Mouse (Mus musculus) liver, adult 2 months (tissue): ENCODE data around the gene Olfr935. TPM values are rescaled to one million over a fixed set of nuclear protein-coding genes. Genes with fewer than 3 reads are reported as not detected.

ENCODE experiments used
- DNase-seq: peaks from one replicate; pipeline ENCODE4 v3.0.0-alpha.2; 2011; ENCODE audit warnings: low read depth, low spot score; ENCODE audit errors: extremely low read depth
- H3K27ac ChIP-seq: fragments of 200-500 bp; replicated peaks from 2 replicates; pipeline ENCODE4 v1.5.1; 2012; ENCODE audit warnings: low read depth, mild to moderate bottlenecking, control low read depth, inconsistent platforms, low read length; ENCODE audit not compliant: insufficient read depth
- H3K27me3 ChIP-seq: fragments of 200-500 bp; 2 replicates; pipeline ENCODE4 v1.6.1; 2012; ENCODE audit warnings: mild to moderate bottlenecking, moderate library complexity, low read length, inconsistent platforms; ENCODE audit not compliant: control insufficient read depth, insufficient read depth
- H3K36me3 ChIP-seq: fragments of 200-500 bp; 2 replicates; pipeline ENCODE4 v1.6.1; 2012; ENCODE audit warnings: low read length, inconsistent platforms; ENCODE audit not compliant: control insufficient read depth, insufficient read depth
- H3K4me1 ChIP-seq: fragments of 200-500 bp; 2 replicates; pipeline ENCODE4 v1.6.1; 2011; ENCODE audit warnings: low read length; ENCODE audit not compliant: control insufficient read depth, insufficient read depth
- H3K4me3 ChIP-seq: fragments of 200-500 bp; 2 replicates; pipeline ENCODE4 v1.5.1; 2011; ENCODE audit warnings: low read depth, mild to moderate bottlenecking, control low read depth, low read length, moderate library complexity; ENCODE audit not compliant: insufficient read depth
- H3K79me2 ChIP-seq: fragments of 200-500 bp; 2 replicates; pipeline ENCODE4 v1.6.1; 2012; ENCODE audit warnings: inconsistent platforms, mild to moderate bottlenecking, low read length, moderate library complexity; ENCODE audit not compliant: control insufficient read depth, insufficient read depth
- H3K9ac ChIP-seq: fragments of 200-500 bp; 2 replicates; pipeline ENCODE4 v1.6.1; 2012; ENCODE audit warnings: low read depth, mild to moderate bottlenecking, control low read depth, inconsistent platforms, low read length
- CTCF ChIP-seq: fragments of 200-500 bp; IDR thresholded peaks from 2 replicates; pipeline ENCODE4 v1.5.1; 2011; ENCODE audit warnings: low read depth, low read length, control low read depth
- POLR2A ChIP-seq: fragments of 200-500 bp; IDR thresholded peaks from 2 replicates; pipeline ENCODE4 v1.6.1; 2011; ENCODE audit warnings: low read length, control low read depth; ENCODE audit not compliant: insufficient read depth; ENCODE audit errors: extremely low read depth
- WGBS: fragments of 180-500 bp; shearing (Covaris S2); methylation state at CpG from one replicate; pipeline ENCODE4 v1.1.7; 2018; 5-methylcytosine and 5-hydroxymethylcytosine counted together
- polyA plus RNA-seq: library from polyadenylated mRNA; depleted of rRNA; stranded (reverse); fragments of >200 nt; gene quantifications from 2 replicates; pipeline ENCODE4 v1.2.3, GENCODE M21; 2012; rRNA removed
- total RNA-seq: library from RNA; depleted of rRNA; stranded (reverse); fragments of >200 nt; gene quantifications from 2 replicates; pipeline ENCODE4 v1.2.3, GENCODE M21; 2014; rRNA removed

Gene Olfr935
- total RNA-seq = not detected in 2 replicates
- polyA plus RNA-seq = not detected in 2 replicates

DNA sequence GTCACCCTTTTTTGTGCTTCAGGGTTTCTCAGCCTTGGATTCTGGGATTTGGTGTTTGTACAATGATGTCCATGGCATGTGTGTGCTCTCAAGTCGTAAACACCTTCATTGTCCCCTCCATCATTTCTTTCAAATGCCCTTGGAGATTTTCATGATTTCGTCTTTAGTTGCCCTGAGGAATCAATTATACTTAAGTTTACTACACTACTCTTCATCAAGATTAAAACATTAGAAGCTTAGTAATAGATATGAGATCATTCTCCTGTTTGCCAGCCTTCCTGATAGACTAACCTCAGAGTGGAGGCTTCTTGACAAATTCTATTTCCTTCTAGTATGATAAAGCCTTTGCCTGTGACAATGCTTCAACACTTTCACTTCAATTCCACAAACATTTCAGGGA lies at the start of gene Olfr935:
TSS of gene Olfr935 (minus strand) at position 101 of the 400 bp plus-strand sequence.
- Histone ChIP-seq H3K9ac (no peak within 1 kb of the TSS), H3K4me3 (no peak within 1 kb of the TSS), H3K4me1 (no peaks in the 10 kb centered on the region), H3K27me3 (no peaks in the 10 kb centered on the region), H3K27ac (no peak within 1 kb of the TSS), H3K36me3 (no peaks in the 10 kb centered on the region), H3K79me2 (no peaks in the 10 kb centered on the region)
- no peak for TF ChIP-seq CTCF
- no peak for TF ChIP-seq POLR2A
- 58% methylated on average over 2 of the region's 2 CpGs for WGBS
- DNase-seq = no peak

DNA sequence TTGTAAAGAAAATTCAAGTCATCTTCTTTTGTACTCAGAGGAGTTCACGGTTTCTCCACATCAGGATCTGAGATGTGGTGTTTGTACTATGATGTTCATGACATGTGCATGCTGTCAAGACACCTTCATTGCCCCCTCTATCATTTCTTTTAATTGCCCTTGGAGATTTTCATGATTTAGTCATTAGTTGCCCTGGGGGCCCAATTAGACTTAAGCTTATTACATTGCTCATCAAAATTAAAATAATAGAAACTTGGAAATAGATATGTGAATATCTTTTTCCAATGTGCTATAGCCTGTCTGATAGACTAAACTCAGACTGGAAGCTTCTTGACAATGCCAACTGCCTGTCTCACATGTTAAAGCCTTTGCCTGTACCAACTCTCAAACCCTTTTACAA lies 23.8 kb upstream of the Olfr935 start, which contains the start of gene Olfr146:
TSS of gene Olfr146 (minus strand) at position 101 of the 400 bp plus-strand sequence.
- H3K27me3 ChIP-seq = no peaks in the 10 kb centered on the region
- DNase-seq = no peak
- H3K27ac ChIP-seq = no peak within 1 kb of the TSS
- no peaks in the 10 kb centered on the region for H3K36me3 ChIP-seq
- WGBS = 66% methylated on average over 1 of the region's 1 CpGs
- TF ChIP-seq CTCF (no peak), POLR2A (no peak)
- no peaks in the 10 kb centered on the region for H3K4me1 ChIP-seq
- no peaks in the 10 kb centered on the region for H3K79me2 ChIP-seq
- no peak within 1 kb of the TSS for H3K4me3 ChIP-seq
- no peak within 1 kb of the TSS for H3K9ac ChIP-seq

DNA sequence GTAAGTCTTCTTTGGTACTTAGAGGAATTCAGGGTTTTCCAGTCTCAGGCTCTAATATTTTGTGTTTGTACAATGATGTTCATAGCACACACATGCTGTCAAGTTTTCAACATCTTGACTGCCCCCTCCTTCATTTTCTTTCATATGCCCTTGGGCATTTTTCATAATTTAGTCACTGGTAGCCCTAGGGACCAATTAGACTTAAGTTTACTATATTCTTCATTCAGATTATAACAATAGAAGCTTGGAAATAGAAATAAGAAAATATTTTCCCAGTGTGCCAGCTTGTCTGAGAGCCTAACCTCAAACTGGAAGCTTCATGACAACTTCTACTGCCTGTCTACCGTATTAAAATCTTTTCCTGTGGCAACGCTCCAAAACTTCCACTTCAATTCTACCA lies 11.3 kb downstream of the Olfr935 start, which contains the start of gene Olfr934:
TSS of gene Olfr934 (minus strand) at position 101 of the 400 bp plus-strand sequence.
- Histone ChIP-seq H3K27ac (no peak within 1 kb of the TSS), H3K36me3 (no peaks in the 10 kb centered on the region), H3K27me3 (no peaks in the 10 kb centered on the region), H3K79me2 (no peaks in the 10 kb centered on the region), H3K4me3 (no peak within 1 kb of the TSS), H3K9ac (no peak within 1 kb of the TSS), H3K4me1 (no peaks in the 10 kb centered on the region)
- DNase-seq = no peak
- no peak for TF ChIP-seq POLR2A
- TF ChIP-seq CTCF = no peak
- WGBS = 82% methylated on average over 2 of the region's 2 CpGs

DNA sequence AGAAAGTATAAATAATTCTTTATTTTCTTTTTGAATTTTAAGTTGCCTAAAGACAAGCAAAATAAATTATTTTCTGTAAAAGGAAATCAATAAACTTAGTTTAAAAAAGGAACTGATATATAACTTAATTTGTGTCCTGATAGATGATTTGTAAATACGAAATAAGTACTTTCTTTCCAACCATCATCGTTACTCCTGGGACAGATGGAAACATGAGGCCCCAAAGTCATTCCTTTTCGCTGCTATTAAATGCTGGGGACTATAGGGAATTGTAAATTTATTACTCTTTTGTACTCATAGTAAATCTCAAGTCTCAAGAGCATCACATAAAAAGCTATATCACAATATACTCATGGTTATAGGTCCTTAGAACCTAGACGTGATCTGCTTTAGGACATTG lies 27.5 kb downstream of the Olfr935 start, which contains the start of gene Olfr933:
TSS of gene Olfr933 (plus strand) at position 301 of the 400 bp plus-strand sequence.
- WGBS = 68% methylated on average over 4 of the region's 4 CpGs
- Histone ChIP-seq H3K4me3 (no peak within 1 kb of the TSS), H3K79me2 (no peaks in the 10 kb centered on the region), H3K4me1 (no peaks in the 10 kb centered on the region), H3K36me3 (no peaks in the 10 kb centered on the region), H3K9ac (no peak within 1 kb of the TSS), H3K27ac (no peak within 1 kb of the TSS), H3K27me3 (no peaks in the 10 kb centered on the region)
- no peak for TF ChIP-seq CTCF
- no peak for TF ChIP-seq POLR2A
- DNase-seq = no peak

DNA sequence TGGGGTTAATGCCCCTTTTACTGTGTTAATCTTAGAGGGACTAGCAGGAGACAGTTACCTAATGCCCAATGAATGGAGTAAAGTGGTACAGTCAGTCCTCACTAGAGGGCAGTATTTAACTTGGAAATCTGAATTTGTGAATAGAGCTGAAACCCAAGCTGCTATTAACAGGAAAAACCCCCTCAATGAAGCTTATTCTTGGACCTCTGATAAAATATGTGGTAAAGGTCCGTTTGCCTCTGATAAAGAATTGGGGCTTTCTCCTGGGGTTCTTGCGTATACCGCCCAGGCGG lies 45.4 kb downstream of the Olfr935 start:
- Histone ChIP-seq H3K4me1 (no peaks in the 10 kb centered on the region), H3K9ac (no peak overlapping the region), H3K79me2 (no peaks in the 10 kb centered on the region), H3K27me3 (no peaks in the 10 kb centered on the region), H3K27ac (no peak overlapping the region), H3K4me3 (no peak overlapping the region), H3K36me3 (no peaks in the 10 kb centered on the region)
- WGBS = 75% methylated on average over 4 of the region's 4 CpGs
- TF ChIP-seq POLR2A (no peak), CTCF (no peak)
- DNase-seq = no peak

DNA sequence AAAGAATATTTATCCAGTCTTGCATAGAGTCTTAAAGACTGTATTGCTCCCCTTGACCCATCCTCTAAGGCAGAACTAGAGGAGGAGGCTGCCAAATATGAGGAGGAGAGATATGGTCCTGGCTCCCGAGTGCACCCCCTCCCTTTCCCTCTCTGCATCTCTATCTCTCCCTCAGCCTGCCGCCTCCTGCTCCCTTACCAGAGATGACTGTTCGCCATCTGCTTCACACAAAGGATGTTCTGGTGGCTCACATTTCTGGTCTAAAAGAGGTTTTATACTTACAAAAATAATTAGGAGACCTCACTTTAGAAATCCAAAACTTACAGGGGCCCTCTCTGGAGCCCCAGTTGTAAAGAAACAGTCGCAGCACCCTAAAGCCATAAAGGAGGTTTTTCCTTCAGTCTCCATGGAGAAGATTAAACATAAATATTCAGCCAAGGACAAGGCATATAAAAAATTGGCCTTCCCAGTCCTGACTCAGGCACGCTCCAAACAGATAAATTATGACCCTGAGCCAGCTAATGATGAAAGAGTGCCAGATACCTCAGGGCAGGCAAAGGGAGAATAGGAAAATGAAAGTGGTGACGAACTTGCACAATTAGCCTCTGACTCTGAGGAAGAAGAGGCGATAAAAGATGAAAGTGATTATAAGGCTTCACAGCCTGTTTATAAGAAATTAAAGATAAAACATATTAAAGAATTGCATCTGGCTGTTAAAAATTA lies 45.9 kb downstream of the Olfr935 start:
- peak; percentile 24 for DNase-seq
- 66% methylated on average over 7 of the region's 7 CpGs for WGBS
- TF ChIP-seq CTCF (no peak), POLR2A (no peak)
- Histone ChIP-seq H3K27ac (no peak overlapping the region), H3K36me3 (no peaks in the 10 kb centered on the region), H3K4me3 (no peak overlapping the region), H3K4me1 (no peaks in the 10 kb centered on the region), H3K27me3 (no peaks in the 10 kb centered on the region), H3K79me2 (no peaks in the 10 kb centered on the region), H3K9ac (no peak overlapping the region)

Other genes starting within 250 kb of the Olfr935 start
- 0.07 and 0.09 TPM in 2 replicates for gene Olfr920, start 247.4 kb downstream of the Olfr935 start, total RNA-seq
- 0.01 TPM in 2 replicates for gene Olfr920, start 247.4 kb downstream of the Olfr935 start, polyA plus RNA-seq
- not detected in 2 replicates for gene Olfr921, start 226.6 kb downstream of the Olfr935 start, total RNA-seq
- gene Olfr921, start 226.6 kb downstream of the Olfr935 start, polyA plus RNA-seq = not detected in 2 replicates
- not detected in 2 replicates for gene Olfr922, start 185.1 kb downstream of the Olfr935 start, total RNA-seq
- gene Olfr922, start 185.1 kb downstream of the Olfr935 start, polyA plus RNA-seq = not detected in 2 replicates
- gene Olfr923, start 173.1 kb downstream of the Olfr935 start, total RNA-seq = not detected in 2 replicates
- not detected in 2 replicates for gene Olfr923, start 173.1 kb downstream of the Olfr935 start, polyA plus RNA-seq
- gene Olfr924, start 155.2 kb downstream of the Olfr935 start, total RNA-seq = not detected in 2 replicates
- gene Olfr924, start 155.2 kb downstream of the Olfr935 start, polyA plus RNA-seq = not detected in 2 replicates
- gene Olfr26, start 144.6 kb downstream of the Olfr935 start, total RNA-seq = not detected in 2 replicates
- gene Olfr26, start 144.6 kb downstream of the Olfr935 start, polyA plus RNA-seq = not detected in 2 replicates
- gene Olfr926, start 122.6 kb downstream of the Olfr935 start, total RNA-seq = not detected in 2 replicates
- not detected in 2 replicates for gene Olfr926, start 122.6 kb downstream of the Olfr935 start, polyA plus RNA-seq
- not detected in 2 replicates for gene Olfr930, start 69.9 kb downstream of the Olfr935 start, total RNA-seq
- not detected in 2 replicates for gene Olfr930, start 69.9 kb downstream of the Olfr935 start, polyA plus RNA-seq
- gene Olfr933, start 27.4 kb downstream of the Olfr935 start, total RNA-seq = not detected in 2 replicates
- not detected in 2 replicates for gene Olfr933, start 27.4 kb downstream of the Olfr935 start, polyA plus RNA-seq
- not detected in 2 replicates for gene Olfr934, start 11.4 kb downstream of the Olfr935 start, total RNA-seq
- not detected in 2 replicates for gene Olfr934, start 11.4 kb downstream of the Olfr935 start, polyA plus RNA-seq
- gene Olfr146, start 23.7 kb upstream of the Olfr935 start, total RNA-seq = not detected in 2 replicates
- not detected in 2 replicates for gene Olfr146, start 23.7 kb upstream of the Olfr935 start, polyA plus RNA-seq
- gene Olfr937, start 65.3 kb upstream of the Olfr935 start, total RNA-seq = not detected in 2 replicates
- gene Olfr937, start 65.3 kb upstream of the Olfr935 start, polyA plus RNA-seq = not detected in 2 replicates
- gene Olfr938, start 79.2 kb upstream of the Olfr935 start, total RNA-seq = not detected in 2 replicates
- gene Olfr938, start 79.2 kb upstream of the Olfr935 start, polyA plus RNA-seq = not detected in 2 replicates
- not detected in 2 replicates for gene Olfr27, start 128.4 kb upstream of the Olfr935 start, total RNA-seq
- gene Olfr27, start 128.4 kb upstream of the Olfr935 start, polyA plus RNA-seq = not detected in 2 replicates
- gene Olfr943, start 166.6 kb upstream of the Olfr935 start, total RNA-seq = not detected in 2 replicates
- gene Olfr943, start 166.6 kb upstream of the Olfr935 start, polyA plus RNA-seq = not detected in 2 replicates
- not detected in 2 replicates for gene Olfr944, start 202.2 kb upstream of the Olfr935 start, total RNA-seq
- not detected in 2 replicates for gene Olfr944, start 202.2 kb upstream of the Olfr935 start, polyA plus RNA-seq